Mouse (Mus musculus) heart, postnatal 36 days (tissue): ENCODE measurements around the gene Spink8. TPM values are rescaled to one million over a fixed set of nuclear protein-coding genes. Genes with fewer than 3 reads are reported as not detected.

ENCODE experiments used
- DNase-seq, 2 experiments: peaks; one replicate each; pipeline ENCODE4 v3.0.0; 2021 to 2022
- intact Hi-C: fragments of 180-260 bp; cut with DNase I; formaldehyde crosslinking; loops from one replicate; pipeline ENCODE4 v1.15.1; 2025
- total RNA-seq, 2 experiments: library from RNA; stranded (reverse); gene quantifications; 2 replicates each; pipeline ENCODE4 v1.2.3; 2021

The Spink8 gene
- total RNA-seq, 2 experiments from 2014 or later, result not detected

- intact Hi-C loops, result loop anchor here (5.0 kb wide), 1 partner anchor 736 kb away; no protein-coding TSS in a partner anchor
- no peak for DNase-seq
Observed at GRCm38 (mm10) chr9:109863085-109863484, 51.0 kb downstream of the Spink8 start.

- DNase-seq, result no peak
- intact Hi-C loops, result no loop called here
Observed at GRCm38 (mm10) chr9:109866218-109866617, 54.1 kb downstream of the Spink8 start.

GRCm38 (mm10) chr9:109870983-109871572, 59.0 kb downstream of the Spink8 start:
- DNase-seq, result no peak
- intact Hi-C loops, result no loop called here

GRCm38 (mm10) chr9:109874797-109875691, 63.0 kb downstream of the Spink8 start, which contains the start of gene Cdc25a:
Gene Cdc25a (plus strand): TSS chr9:109875579.
- intact Hi-C loops, result no loop called here

GRCm38 (mm10) chr9:109875695-109876601, 63.9 kb downstream of the Spink8 start:
- DNase-seq, result peak in 1 of 2 experiments; percentile 62
- intact Hi-C loops, result loop anchor here (2.0 kb wide), 1 partner anchor 55 kb away; the partner anchor contains the start of gene Map4

More at GRCm38 (mm10) chr9:109874797-109875691, 63.0 kb downstream of the Spink8 start, which contains the start of gene Cdc25a:
- DNase-seq, result peak; percentile 98

Other genes with a start within 250 kb of the Spink8 start
- gene Fbxw15, start 244.0 kb upstream of the Spink8 start, total RNA-seq, result not detected
- gene Fbxw24, start 186.2 kb upstream of the Spink8 start, total RNA-seq, result not detected
- not detected for gene Fbxw25, start 147.6 kb upstream of the Spink8 start, total RNA-seq
- gene Fbxw18, start 109.6 kb upstream of the Spink8 start, total RNA-seq, result not detected
- gene Fbxw26, start 66.2 kb upstream of the Spink8 start, total RNA-seq, result not detected
- not detected for gene Fbxw27, start 21.6 kb upstream of the Spink8 start, total RNA-seq
- gene Nme6, start 20.5 kb downstream of the Spink8 start, total RNA-seq, result 10 to 100 TPM; 17.9 to 18.5 TPM
- not detected for gene Camp, start 37.3 kb downstream of the Spink8 start, total RNA-seq
- 1 to 10 TPM; 4.4 to 6.3 TPM for gene Cdc25a, start 63.3 kb downstream of the Spink8 start, total RNA-seq
- 100 to 1,000 TPM; 316 to 318 TPM for gene Map4, start 119.2 kb downstream of the Spink8 start, total RNA-seq